Mouse (Mus musculus) urinary bladder, postnatal 4 days (tissue): Measurements from ENCODE around the gene Tbx4.

ENCODE experiments used
- DNase-seq, 2 experiments: peaks; one replicate each; pipeline ENCODE4 v3.0.0; 2021 to 2022; ENCODE audit warnings: low spot score in 2 of 2

The Tbx4 gene

DNA sequence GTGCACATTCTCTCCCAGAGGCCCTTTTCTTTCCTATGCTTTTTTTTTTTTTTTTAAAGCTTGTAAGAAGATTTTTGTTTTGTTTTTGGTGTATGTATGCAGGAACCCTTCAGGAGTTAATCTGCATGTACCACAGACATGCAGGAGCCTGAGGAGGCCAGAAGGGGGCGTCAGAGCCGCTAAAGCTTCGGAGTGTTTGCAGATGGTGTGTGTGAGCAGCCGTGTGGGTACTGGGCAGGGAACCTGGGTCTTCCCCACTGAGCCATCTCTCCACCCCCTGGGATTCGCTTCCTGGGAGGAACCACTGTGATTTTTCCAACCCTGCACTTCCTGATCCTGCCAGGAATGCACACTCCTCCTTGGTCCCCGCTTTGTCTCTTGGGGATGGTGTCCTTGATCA is 35.5 kb upstream of the Tbx4 start:
- DNase-seq: no peak

GRCm38 (mm10) chr11:85857997-85858698 is 28.1 kb upstream of the Tbx4 start:
- no peak for DNase-seq

DNA sequence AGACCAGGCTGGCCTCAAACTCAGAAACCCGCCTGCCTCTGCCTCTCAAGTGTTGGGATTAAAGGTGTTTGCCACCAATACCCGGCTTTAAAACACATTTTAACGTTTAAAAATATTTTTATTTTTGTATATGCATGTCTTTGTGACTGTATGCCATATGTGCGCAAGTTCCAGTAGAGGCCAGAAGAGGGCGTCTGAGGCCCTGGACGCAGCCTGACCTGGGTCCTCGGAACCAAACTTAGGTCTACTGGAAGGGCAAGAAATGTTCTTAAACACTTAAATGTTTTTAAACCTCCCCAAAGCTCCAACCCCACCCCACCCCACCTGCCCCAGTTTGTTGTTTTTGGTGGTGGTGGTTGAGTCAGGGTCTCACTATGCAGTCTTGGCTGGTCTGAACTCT is 21.9 kb upstream of the Tbx4 start:
- DNase-seq: no peak

GRCm38 (mm10) chr11:85876059-85876788 is 10.0 kb upstream of the Tbx4 start:
- DNase-seq: no peak

- DNase-seq: no peak
Measured at GRCm38 (mm10) chr11:85884498-85884897, 1.7 kb upstream of the Tbx4 start.

GRCm38 (mm10) chr11:85886429-85886785 is 185 bp downstream of the Tbx4 start:
- no peak for DNase-seq

- no peak for DNase-seq
Measured at GRCm38 (mm10) chr11:85887273-85887672, 1.1 kb downstream of the Tbx4 start.

GRCm38 (mm10) chr11:85887801-85888450 is 1.7 kb downstream of the Tbx4 start:
- DNase-seq: no peak

DNA sequence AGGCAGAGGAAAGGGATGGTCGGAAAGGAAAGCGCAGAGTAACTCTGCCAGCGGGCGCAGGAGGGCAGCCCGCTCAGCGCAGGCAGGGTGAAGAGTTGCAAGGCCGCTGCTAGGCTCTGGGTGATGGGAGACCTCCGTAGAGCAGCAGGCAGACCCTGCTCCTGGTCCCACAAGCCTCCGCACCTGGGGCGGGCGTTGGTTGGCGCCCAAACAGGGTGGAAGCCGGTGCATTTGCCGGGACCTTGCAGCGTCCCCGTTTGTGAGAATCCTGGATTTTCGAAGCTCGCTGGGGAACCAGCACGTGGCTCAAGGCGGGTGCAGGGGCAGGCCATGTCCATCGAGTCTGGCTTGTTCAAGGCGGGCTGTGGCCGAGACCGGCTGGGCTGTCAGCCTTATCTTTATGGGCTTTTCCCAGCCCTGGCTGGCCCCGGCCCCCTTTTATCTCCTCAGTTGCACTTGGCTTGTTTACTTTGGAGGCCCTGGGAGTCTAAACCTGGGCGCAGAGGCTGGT is 2.3 kb downstream of the Tbx4 start:
- DNase-seq: no peak

- DNase-seq: no peak
Measured at GRCm38 (mm10) chr11:85889056-85889729, 3.0 kb downstream of the Tbx4 start.

GRCm38 (mm10) chr11:85889730-85890562 is 3.7 kb downstream of the Tbx4 start:
- no peak for DNase-seq

DNA sequence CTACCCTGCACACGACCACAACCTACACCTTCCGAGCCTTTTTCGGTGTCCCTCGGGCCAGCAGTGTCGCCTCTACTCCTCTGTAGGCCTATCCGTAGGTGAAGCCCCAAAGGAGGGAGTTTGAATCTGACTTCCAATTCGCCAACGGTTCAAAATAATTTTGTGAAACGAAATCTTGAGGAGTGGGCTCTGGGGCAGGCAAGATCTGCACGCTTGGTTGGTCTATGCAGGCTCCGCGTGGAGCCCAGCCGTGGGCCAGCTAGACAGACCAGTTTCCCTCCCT is 4.3 kb downstream of the Tbx4 start:
- no peak for DNase-seq

- no peak for DNase-seq
Measured at GRCm38 (mm10) chr11:85891010-85891691, 4.9 kb downstream of the Tbx4 start.

DNA sequence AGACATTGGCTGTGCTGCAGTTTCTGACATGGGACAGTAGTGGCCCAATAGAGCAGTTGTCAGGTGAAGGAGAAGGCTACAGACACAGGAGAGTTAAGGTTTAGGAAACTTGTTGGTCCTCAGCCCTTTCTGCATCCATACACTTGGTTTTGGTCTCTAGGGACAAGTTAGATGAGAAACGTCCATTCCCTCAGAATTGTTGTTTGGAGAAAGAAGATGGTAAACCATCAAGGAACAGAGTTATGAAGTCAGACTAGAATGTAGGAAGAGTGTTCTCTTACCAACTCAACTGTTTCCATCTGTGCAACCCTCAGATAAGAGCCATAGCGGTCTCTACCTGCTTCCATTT is 5.4 kb downstream of the Tbx4 start:
- DNase-seq: no peak

DNA sequence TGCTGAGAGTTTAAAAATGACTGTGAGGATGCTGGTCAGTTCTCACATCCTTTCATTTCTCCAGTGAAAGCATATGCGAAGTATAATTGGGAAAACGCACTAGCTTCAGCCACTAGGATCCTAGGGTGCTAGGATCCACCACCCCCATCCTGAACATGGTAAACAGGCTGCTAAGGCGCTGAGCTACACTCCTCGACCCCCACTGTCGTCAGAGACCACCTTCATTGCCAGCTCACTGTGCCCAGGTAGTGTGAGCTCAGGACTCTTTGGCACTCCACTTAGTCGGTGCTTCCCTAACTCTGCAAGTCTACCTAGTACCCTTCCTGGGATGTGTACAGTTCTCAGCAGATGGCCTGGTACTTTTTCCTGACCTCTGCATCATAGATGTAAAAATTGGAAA is 6.5 kb downstream of the Tbx4 start:
- no peak for DNase-seq

GRCm38 (mm10) chr11:85893400-85894135 is 7.3 kb downstream of the Tbx4 start:
- no peak for DNase-seq

DNA sequence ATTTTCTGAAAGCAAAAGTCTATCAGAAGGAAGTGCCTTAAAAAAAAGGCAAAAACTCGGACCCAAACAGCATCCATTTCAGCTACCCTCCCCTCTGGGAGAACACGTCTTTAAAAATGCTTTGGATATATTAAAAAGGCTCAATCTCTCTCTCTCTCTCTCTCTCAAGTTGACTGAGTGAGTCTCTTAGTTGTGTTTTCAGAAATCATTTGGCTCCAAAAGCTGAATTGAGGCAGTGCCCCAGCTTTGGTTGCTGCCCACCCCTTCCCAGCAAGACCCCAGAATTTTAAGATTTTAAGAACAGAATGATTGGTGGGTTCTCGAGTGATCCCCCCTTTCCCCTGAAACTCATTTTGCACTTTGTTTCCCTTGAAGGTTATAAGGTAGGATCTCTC is 7.9 kb downstream of the Tbx4 start:
- DNase-seq: no peak

DNA sequence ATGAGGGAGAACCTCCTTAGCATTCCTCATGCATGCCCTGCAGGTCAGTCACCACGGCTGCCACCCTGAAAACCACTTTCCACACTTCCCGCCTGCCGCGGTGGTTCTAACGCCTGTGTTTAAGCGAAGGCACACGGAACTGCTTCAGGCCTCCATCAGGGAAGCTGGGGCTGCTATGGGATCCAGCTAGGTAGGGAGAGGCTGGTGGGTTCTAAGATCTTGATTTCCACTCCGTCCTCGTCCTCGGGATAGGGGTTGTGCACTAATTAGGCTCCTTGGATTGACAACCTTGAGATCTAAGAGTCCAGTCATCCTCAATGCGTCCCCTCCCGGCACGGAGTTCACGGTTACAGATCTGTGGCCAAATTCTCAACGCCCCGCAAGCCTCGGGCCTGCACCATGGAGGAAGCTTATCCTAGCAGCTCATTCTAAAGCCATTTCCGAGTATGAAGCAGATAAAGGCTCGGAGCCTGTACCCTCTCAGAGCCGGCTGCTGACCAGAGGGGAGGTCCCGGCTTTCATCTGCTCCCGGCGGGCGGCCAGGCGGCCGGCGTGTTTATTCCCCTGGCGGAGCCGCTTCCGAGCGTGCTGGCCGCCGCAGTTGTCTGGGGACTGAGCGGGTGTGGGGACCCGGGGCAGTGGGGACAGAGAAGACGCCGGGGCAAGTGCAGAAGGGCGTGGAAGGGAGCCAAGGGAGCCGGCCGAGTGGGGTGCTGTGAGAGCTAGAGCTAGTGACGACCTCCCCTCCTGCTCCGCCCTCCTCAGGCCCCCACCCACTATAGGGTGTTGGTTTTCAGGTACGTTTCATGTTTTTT is 8.7 kb downstream of the Tbx4 start:
- DNase-seq: no peak

DNA sequence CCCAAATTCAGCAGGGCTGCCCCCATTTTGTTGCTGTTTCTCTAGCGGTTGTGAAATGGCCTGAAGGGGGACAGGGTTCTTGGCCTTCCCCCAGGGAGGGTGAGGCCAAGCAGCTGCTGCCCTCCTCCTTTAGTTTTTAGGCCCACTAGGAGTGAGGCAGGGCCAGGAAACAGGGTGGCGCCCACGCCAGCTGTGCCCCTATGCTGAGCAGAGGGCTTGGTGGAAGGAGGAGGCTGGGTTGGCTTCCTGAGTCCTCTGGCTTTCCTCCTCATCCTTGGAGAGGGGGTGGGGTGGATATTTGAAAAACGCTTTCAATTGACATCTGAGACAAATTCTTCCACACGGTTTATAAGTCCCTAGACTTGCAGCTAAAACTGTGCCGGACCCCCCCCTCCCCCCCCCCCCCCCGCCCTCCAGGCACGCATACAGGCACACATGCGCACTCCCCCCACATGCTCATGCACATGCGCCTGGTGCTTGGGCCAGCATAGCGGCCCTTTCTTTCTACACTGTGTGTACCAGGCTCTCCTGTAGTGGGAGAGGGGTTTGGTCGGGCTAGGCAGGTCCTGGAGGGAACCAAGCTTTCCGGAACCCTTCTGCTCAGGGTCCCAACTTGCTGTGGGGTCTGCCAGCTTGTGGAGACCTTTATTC is 10.2 kb downstream of the Tbx4 start:
- no peak for DNase-seq
